Mouse (Mus musculus) spleen, adult 2 months (tissue): ENCODE data around the gene Evx2.

Experiments
- CTCF ChIP-seq: fragments of 200-500 bp; IDR thresholded peaks from 2 replicates; pipeline ENCODE4 v1.5.1; 2011; ENCODE audit warnings: mild to moderate bottlenecking, inconsistent platforms; ENCODE audit not compliant: insufficient read depth, insufficient read length, insufficient replicate concordance; ENCODE audit errors: extremely low read depth
- POLR2A ChIP-seq: fragments of 200-500 bp; IDR thresholded peaks from 2 replicates; pipeline ENCODE4 v1.6.1; 2011; ENCODE audit warnings: low read depth, low read length, inconsistent platforms

- TF ChIP-seq POLR2A (no peak), CTCF (no peak)
Observed at GRCm38 (mm10) chr2:74675666-74676282, 16.4 kb upstream of the Evx2 start.
